Mouse (Mus musculus) embryonic fibroblast, embryonic 13.5 days (primary cell): ENCODE data around the gene Pard3.

ENCODE experiments used
- CTCF ChIP-seq: IDR thresholded peaks from 2 replicates; pipeline ENCODE4 v1.5.1; 2011; ENCODE audit warnings: mild to moderate bottlenecking, control low read depth, low read length, moderate library complexity, borderline replicate concordance; ENCODE audit not compliant: insufficient read depth
- POLR2A ChIP-seq: IDR thresholded peaks from 2 replicates; pipeline ENCODE4 v1.6.1; 2011; ENCODE audit warnings: low read depth, mild to moderate bottlenecking, control low read depth, low read length, moderate library complexity

DNA sequence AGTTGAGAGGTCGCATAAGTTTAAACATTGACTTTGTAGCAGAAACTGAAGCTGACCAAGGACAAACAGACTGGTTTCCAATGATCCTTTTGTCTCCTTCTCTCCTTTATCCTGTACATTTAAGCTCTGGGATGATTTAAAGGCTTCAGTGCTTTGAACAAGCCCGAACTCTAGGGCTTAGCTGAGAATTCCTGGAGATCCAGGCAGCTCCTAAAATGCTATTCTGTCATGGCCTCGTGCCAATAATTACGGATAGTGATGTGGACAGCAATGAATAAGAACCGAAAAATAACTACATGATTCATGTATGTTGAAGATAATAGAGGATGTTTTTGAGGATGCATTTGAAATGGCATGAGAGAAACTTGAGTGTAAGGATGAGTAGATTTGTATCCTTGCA is 421.9 kb downstream of the Pard3 start:
- TF ChIP-seq POLR2A (no peak), CTCF (no peak)
